Mouse (Mus musculus): ENCODE measurements around the gene Ppm1b. TPM values are rescaled to one million over a fixed set of nuclear protein-coding genes. Genes with fewer than 3 reads are reported as not detected.

Gene Ppm1b
- 57.4 and 67.4 TPM in 2 replicates for polyA plus RNA-seq (2012)

DNA sequence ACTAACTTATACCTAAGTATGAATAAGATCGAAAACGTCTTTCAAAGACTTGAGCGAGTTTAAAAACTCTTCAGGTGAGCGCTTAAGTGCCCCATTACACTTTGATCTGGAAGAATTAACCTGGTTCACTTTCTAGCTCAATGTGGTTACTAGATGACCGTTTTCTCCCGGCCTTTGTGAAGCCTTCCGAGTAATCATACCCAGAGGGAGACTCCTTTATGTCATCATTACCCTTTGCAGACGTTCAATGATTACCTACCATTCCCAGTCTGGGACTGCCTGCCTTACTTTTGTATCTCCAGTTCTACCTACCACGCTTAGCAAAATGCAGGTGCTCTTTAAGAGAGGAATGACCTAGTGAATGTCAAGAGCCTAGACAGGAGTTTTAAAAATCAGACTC lies at the start of gene Ppm1b:
Ppm1b (plus strand) TSS at position 301 of the 400 bp plus-strand sequence.
- no peak for TF ChIP-seq GATA1 (IDR thresholded peaks at IDR 0.05; ENCODE audit: low read length)

DNA sequence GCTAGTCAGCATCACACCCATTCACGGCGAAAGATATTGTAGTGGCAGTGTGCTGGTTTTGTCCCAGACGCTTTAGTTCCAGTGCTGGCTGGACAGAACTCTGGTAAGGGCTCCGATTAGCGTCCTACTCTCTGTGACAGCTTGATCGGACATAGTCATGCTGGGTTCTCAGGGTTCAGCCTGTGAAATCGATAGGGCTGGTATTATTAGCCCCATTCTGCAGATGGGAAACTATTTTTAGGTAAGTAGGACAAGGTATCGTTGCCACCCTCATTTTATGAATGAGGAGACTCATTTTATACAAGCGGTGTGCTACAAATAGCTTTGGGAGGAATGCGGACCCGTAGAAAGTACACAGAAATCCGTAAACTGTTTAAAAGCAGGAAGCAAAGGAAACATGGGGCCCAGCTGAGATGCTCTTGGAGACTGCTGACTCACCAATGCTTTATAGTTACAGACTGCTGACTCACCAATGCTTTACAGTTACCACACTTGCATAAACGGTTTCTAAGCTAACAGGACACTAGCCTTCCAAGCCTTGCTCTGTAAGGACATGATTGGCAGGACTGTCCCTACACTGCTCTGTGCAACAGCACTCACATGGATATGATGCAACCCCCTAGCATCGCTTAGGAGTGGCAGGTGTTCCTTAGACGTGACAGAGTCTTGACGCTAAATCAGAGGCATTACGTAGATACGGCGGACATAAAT lies 34.7 kb upstream of the Ppm1b start:
- no peak for TF ChIP-seq GATA1 (IDR thresholded peaks at IDR 0.05; ENCODE audit: low read length)

DNA sequence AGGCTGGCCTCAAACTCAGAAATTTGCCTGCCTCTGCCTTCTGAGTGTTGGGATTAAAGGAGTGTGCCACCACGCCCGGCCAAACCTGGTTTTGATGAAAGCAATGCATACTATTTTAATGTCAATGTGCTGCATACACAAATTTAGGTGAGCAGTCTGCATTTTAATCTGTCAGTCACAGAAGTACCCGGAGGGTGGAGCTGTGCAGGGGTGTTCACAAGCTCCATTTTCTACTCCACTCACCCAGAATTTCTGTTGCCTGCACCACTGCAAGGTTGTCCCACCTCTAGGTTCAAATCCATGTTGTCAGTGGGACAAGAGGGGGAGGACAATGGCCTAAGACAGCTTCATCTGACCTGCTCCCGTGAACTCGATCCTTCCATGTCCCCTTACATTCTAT lies 31.8 kb upstream of the Ppm1b start:
- TF ChIP-seq GATA1 (IDR thresholded peaks at IDR 0.05; ENCODE audit: low read length), result no peak

DNA sequence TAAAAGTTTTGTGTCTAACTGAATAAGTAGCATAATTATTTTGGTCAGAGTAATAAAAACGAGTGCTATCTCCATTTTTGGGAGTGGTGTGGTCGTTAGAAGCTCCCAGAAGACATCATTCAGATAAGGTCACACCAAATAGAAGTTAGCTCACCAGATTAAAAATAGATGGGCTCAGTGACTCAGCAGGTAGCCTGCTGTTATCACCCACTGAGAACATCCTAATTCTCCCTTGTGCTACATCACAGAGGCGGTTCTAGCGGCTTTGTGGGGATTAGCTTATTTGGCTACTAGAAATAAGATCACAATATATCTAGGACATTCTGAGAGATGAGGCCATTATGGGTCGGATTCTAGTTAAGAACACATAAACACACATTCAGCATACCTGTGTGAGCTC lies 30.3 kb upstream of the Ppm1b start:
- TF ChIP-seq GATA1 (IDR thresholded peaks at IDR 0.05; ENCODE audit: low read length), result peak; percentile 92

DNA sequence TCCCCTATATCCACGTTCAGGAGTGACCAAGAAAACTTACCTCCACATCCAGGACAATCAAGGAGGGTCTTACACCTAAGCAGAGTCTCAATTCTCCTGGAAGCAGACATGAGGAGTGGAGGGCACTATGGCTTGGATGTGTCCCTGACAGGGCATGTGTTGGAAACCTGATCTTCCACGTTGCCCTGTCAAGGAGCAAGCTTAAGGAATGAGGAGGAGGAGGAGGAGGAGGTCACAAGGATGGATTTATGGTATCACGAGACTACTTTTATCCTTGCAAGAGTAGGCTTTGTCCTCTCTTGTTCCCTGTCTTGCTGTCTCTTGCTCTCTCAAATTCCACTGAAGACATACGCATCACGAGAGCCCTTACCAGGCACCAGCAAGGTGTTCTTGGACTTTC lies 29.0 kb upstream of the Ppm1b start:
- TF ChIP-seq GATA1 (IDR thresholded peaks at IDR 0.05; ENCODE audit: low read length), result no peak

GRCm38 (mm10) chr17:84932943-84933342 lies 23.6 kb upstream of the Ppm1b start:
- no peak for TF ChIP-seq GATA1 (IDR thresholded peaks at IDR 0.05; ENCODE audit: low read length)

DNA sequence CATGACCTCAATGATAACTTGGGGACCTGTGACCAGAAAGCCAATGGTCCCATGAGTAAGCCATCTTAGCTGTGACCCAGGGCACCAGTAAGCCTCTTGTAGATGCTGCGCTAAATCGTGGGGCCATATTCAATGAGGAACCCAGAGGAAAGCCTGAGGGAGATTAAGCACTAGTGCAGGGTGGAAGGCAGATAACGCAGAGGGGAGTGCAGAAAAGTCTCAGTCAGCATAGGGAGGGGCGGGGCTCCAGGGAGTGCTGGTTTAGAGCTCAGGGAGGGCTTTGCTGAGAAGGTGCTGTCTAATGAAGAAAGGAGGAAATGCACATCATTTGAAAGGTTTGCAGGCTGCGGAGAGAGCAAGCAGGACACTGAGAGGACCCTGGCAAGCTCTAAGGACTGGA lies 22.6 kb upstream of the Ppm1b start:
- no peak for TF ChIP-seq GATA1 (IDR thresholded peaks at IDR 0.05; ENCODE audit: low read length)

DNA sequence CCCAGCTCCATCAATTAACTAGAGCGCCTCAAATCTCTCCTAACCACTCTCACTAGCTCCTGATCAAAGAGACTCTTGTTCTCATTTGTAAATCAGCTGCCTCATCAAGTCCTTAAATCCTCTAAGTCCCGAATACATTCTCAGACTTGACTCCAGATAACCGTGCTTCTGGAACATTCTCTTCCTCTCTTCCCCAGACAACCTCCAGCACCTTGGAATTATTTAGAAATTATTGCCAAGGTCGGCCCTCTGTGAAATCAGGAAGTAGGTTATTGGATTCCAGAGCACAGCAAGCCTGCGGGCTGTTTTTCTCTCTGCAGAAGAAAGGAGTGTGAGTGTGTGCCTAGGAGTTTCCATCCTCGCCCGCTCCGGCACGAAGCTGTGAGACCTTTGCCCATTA lies 20.2 kb upstream of the Ppm1b start:
- TF ChIP-seq GATA1 (IDR thresholded peaks at IDR 0.05; ENCODE audit: low read length), result no peak

GRCm38 (mm10) chr17:84936809-84937208 lies 19.7 kb upstream of the Ppm1b start:
- TF ChIP-seq GATA1 (IDR thresholded peaks at IDR 0.05; ENCODE audit: low read length), result no peak

- TF ChIP-seq GATA1 (IDR thresholded peaks at IDR 0.05; ENCODE audit: low read length), result no peak
These were observed 19.3 kb upstream of the Ppm1b start for GRCm38 (mm10) chr17:84937220-84937619.

DNA sequence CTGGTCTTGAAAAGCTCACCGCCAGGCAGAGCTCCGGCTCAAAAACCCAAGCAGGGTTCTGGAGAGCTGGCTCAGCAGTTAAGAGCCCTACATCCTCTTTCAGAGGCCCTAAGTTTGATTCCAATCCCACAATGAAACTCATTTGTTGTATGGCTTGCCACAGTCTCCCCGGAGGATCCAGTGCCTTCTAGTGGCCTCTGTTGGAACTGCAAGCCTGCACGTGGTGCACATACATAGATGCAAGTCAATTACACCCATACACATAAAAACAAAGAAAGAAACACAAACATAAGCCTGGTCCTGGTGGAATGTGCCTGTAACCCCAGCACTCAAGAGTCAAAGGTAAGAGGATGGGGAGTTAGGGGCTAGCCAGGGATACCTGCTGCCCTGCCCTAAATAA lies 18.3 kb upstream of the Ppm1b start:
- no peak for TF ChIP-seq GATA1 (IDR thresholded peaks at IDR 0.05; ENCODE audit: low read length)

- TF ChIP-seq GATA1 (IDR thresholded peaks at IDR 0.05; ENCODE audit: low read length), result no peak
These were observed 16.4 kb upstream of the Ppm1b start for GRCm38 (mm10) chr17:84940017-84940731.

GRCm38 (mm10) chr17:84941291-84941868 lies 15.2 kb upstream of the Ppm1b start:
- TF ChIP-seq GATA1 (IDR thresholded peaks at IDR 0.05; ENCODE audit: low read length), result no peak

- peak; percentile 36 for TF ChIP-seq GATA1 (IDR thresholded peaks at IDR 0.05; ENCODE audit: low read length)
These were observed 14.0 kb upstream of the Ppm1b start for GRCm38 (mm10) chr17:84942358-84943032.

DNA sequence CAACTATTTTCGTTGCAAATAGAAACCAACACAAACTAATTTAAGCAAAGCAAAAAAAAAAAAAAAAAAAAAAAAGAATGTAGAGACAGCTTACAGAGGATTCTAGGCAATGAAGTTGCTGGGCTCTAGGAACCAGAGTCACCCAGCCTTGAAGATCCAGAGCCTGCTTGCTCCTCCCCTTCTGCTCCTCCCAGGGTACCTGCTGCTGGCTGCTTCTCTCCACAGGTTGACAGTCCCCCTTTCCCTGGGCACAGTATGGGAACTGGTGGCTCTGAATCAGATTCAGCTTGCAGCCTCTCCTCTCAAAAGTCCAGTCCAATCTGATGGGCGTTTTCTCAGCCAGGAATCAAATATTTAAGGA lies 13.5 kb upstream of the Ppm1b start:
- no peak for TF ChIP-seq GATA1 (IDR thresholded peaks at IDR 0.05; ENCODE audit: low read length)

- TF ChIP-seq GATA1 (IDR thresholded peaks at IDR 0.05; ENCODE audit: low read length), result no peak
These were observed 12.2 kb upstream of the Ppm1b start for GRCm38 (mm10) chr17:84944348-84944747.

All from G1E-ER4 (cell line).